Mouse (Mus musculus): Measurements from ENCODE around the gene Mthfr. TPM values are rescaled to one million over a fixed set of nuclear protein-coding genes. Genes with fewer than 3 reads are reported as not detected.

The Mthfr gene
- total RNA-seq, 2 experiments from 2014 or later = 5.6 to 9.6 TPM

DNA sequence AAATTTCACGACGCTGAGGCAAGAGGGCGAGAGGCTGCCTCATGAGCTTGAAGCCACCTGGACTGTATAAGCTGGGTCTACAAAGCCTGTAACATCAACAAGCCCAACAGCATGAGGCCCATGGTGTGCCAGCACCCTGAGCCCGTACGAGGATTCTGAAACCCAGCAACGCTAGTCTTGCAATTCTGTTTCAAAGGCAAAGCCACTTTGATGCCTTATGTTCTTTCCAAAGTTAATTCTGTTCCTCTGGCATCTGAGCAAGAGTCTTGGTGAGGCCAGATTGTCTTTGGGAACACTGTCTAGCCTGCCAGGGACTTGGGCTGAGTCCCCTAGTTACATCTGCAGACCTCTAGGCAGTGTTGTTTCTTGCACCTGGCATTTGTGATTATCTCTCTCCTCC lies 20.1 kb downstream of the Mthfr start:
- no peak for DNase-seq
- intact Hi-C loops (cut with DNase I) = no loop called here

DNA sequence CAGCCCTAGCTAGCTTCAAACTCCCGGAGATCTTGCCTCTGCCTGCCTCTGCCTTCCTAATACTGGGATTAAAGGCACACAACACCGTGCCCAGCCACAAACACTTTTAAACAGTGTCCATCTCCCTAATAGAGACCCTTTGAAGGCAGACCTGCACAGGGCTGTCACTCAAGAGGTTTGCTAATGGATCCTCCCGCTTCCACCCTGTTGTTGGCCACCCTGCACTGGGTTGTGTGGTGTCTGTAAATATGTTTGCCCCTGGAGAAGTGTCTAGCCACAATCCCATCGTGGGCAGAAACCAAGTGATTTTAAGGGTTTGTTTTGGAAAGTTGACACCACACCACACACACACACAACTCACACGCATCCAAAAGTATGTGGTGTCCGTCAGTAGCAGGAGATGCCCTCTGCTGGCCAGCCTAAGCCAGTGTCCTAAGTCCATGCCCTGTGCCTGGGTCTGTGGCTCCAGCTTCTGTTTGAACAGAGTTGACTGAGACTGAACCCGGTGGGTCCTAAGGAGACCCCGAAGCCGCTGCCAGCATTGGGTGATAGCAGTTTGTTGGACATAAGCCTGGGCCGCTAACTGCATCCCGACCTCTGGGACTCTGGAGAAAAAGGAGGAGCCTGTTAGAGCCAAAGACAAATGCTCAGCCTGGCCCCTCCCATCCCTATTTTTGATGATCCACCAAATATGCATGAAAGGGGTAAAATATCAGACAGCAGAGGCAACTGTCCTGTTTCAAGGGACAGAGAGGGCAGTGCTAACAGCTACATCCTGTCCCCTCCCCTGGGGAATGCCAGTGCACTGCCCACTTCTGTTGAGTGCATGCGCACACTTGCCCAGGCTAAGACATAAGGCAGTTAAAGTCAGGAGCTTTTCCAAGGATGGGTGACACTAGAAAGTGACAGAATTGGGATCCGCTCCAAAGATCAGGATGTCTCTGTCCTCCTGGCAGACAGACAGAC lies 21.5 kb downstream of the Mthfr start:
- intact Hi-C loops (cut with DNase I) = no loop called here
- DNase-seq = no peak

GRCm38 (mm10) chr4:148061086-148061480 lies 22.2 kb downstream of the Mthfr start:
- intact Hi-C loops (cut with DNase I) = no loop called here
- DNase-seq = no peak

DNA sequence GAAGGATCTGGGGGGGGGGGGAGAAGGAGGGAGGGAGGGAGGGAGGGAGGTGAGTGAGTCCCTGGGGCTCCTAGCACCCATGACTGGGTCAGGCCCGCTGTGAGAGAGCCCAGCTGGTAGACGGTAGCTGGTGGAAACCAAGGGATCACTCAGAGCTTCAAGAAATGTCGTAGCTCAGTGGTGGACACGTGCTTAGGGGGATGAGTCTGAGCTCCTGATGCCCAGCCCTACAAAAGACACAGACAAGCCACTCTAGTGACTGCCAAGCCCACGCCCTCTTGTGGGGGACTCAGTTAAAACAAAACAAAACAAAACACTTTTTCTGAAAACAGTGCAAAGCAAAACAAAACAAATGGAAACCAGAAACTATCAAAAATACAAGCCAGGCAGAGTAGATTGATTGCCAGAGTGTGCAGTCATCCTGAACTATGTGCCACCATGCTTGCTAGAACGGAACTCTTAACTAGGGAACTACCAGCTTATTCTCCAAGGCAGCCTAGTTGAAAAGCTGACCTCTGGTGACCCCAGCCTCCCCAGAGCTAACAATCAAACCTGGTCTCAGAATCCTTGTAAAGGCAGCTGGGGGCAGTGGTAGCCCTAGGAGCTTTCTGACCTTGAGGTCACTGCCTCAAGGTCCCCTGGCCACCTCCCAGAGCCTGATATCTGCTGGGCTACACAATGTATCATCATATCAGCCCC lies 27.0 kb downstream of the Mthfr start:
- DNase-seq = no peak
- intact Hi-C loops (cut with DNase I) = no loop called here

- peak; percentile 32 to 41 for DNase-seq
- intact Hi-C loops (cut with DNase I) = no loop called here
Observed at GRCm38 (mm10) chr4:148066401-148066744, 27.5 kb downstream of the Mthfr start.

GRCm38 (mm10) chr4:148067346-148067745 lies 28.5 kb downstream of the Mthfr start:
- intact Hi-C loops (cut with DNase I) = no loop called here

DNA sequence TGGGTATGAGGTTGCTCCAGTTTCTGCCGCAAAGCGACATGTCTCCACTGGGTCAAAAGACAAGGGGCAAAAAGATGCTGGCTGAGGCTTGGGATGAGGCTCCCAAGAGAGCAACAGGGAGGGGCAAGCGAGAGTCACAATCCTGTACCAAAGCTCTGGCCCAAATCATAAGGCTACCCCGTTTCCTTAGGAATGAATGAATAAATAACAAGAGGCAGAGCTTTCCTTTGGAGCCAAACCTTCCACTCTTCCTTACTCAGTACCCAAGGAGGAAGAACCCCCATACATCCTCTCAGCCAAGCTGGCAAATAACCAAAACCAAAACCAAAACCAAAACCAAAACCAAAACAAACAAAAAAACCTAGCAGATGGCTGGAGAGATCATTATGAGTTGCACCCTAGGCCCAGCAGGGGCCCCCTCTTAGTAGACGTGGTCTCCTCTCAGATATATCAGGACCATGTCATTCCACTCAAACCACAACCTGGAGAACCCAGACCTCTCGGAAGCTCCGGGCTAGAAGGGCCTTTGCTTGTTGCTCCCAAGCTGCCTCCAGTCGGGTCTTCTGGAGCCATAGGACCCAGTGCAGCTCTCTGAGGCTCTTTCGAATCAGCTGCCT lies 30.8 kb downstream of the Mthfr start:
- intact Hi-C loops (cut with DNase I) = no loop called here
- no peak for DNase-seq

More at GRCm38 (mm10) chr4:148067346-148067745, 28.5 kb downstream of the Mthfr start:
- no peak for DNase-seq

GRCm38 (mm10) chr4:148071508-148071907 lies 32.6 kb downstream of the Mthfr start:
- DNase-seq = no peak
- intact Hi-C loops (cut with DNase I) = no loop called here

DNA sequence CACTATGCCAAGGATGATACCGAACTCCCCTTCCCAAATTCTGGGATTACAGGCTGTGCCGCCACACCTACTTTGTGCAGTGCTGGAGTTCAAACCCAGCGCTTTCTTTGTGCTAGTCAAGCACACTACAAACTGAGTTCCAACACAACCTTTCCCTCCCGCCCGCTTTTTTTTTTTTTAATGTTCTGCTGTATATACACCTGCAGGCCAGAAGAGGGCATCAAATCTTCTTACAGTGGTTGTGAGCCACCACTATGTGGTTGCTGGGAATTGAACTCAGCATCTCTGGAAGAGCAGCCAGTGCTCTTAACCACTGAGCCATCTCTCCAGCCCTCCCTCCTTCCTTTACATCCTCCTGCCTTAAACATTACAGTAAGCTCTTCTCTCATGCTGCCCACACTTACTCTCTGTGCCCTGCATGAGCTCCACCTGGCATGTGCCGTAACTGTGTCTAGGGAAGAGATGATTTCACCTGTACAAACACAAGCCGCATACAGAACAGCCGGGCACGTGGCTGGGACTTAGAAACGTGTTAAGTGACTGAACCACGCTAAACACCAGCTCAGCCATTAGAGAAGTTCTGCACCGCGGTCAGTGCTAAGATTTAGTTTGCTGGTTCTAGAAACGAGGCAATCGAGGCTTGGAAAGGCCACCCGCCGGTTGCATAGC lies 35.8 kb downstream of the Mthfr start:
- no peak for DNase-seq
- intact Hi-C loops (cut with DNase I) = no loop called here

- peak; percentile 63 to 67 for DNase-seq
- intact Hi-C loops (cut with DNase I) = no loop called here
Observed at GRCm38 (mm10) chr4:148075259-148075658, 36.4 kb downstream of the Mthfr start.

- DNase-seq = no peak
- intact Hi-C loops (cut with DNase I) = no loop called here
Observed at GRCm38 (mm10) chr4:148075881-148076280, 37.0 kb downstream of the Mthfr start.

DNA sequence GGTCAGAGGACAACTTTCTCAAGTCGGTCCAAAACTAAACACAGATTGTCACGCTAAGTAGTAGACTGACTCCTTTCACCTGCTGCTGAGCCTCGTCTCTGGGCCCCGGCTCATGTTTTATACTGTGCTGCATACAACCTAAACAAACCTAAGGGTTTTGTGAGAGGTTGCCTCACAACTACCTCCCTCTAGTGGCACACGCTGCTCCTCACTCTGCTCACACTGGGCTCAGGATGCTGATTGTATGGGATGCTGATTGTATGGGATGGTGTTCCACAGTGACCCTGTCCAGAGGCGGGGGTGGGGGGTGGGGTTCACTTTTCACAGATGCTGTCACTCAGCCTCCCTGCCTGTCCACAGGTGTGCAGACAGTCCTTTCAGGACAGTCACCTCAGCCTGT lies 40.3 kb downstream of the Mthfr start:
- intact Hi-C loops (cut with DNase I) = no loop called here
- no peak for DNase-seq

DNA sequence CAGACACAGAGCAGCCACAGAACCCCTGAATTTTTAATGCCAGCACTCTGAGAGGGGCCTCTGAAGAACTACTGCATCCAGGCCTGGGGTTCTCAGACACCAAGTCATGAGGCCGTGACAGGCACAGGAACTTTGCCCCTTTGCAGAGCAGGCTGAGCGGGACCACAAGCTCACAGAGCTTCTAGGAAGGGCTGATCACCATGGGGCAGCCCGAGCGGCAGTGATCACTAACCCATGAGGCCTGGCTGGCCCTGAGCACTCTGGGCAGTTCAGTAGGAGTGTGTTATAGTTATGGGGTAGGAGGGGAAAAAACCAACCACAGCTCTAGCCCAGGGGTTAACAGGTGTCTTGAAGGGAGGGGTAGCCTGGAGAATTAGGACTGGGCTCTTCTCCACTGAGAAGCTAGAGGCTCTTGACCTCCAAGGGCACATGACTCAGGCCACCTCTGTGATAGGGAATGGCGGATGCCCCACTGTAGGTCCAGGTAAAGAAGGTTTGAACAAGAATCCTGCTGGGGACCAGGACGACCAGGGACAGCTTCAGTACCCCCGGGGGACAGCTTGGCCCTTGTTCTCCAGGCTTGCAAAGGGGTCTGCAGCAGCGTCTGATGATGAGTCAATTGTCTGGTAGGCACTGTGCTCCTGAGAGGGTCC lies 41.2 kb downstream of the Mthfr start:
- intact Hi-C loops (cut with DNase I) = no loop called here
- no peak for DNase-seq

DNA sequence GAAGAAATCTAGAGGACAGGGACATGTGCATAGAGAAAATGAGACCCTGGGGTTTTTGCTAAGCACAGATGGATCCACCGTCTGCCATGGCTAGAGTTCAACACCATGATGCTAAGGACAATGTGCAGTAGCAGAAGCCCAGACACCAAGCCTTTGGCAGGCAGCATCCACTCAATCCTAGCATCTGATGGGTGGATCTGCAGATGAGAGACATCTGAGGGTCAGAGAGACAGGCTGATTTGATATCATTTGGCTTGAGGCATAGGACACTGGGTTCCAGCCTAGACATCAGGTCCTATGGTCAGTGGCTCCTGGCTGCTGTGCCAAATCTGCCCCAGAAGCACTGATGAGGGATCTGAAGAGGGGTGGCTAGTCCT lies 41.7 kb downstream of the Mthfr start:
- intact Hi-C loops (cut with DNase I) = no loop called here
- DNase-seq = no peak

DNA sequence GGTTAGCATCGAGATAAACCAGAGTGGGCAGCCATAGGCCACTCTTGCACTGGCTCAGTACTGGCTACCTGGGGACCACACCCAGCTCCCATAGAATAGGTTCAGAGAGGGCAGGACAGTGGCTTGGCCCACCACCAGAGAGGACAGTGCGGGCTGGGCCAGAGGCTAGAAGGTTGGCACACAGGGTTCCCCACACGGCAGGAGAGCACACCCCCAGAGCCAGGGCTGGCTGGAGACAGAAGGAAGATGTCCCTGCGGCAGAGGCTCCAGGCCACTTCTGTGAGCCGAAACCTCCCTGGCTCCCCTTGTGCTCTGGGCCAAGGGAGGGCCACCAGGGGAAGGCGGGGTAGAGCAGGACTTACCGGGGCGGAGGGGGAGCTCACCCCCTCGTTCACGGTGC lies 42.3 kb downstream of the Mthfr start:
- no peak for DNase-seq
- intact Hi-C loops (cut with DNase I) = no loop called here

DNA sequence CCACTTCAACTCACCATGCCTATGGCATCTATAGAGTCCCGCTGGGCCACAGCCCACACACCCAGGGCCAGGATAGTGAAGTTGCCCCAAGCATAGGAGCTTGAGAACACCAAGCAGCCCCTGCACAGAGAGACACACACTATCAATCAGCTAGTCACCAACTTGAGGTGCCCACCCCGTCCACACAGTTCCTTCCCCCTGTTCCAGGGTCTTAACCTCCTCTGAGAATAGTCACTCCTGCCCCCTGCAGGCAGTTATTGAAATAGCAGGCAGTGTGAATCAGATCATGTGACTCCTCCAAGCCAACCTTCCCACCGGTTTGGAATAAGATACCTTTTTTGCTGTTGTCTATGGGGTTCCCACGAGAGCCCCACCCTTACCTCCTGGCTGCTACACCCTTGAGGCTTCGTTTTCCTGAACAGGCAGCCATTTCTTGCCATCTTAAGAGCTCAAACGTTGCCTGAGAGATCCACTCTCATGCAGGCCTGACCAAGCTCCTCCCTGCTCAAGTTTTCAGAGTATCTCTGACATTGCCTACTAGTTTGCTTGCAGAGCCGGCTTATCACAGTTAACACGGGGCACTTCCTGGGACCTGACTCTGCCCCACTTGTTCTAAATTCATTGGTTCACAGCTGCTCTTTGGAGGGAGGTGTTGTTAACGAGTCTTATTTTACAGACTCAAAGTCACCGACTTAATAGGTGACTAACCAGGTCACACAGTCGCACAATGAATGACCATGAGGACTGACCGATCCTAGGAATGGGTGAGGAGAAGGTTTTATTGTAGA lies 43.6 kb downstream of the Mthfr start:
- peak in 1 of 2 experiments; percentile 46 for DNase-seq
- intact Hi-C loops (cut with DNase I) = no loop called here

DNA sequence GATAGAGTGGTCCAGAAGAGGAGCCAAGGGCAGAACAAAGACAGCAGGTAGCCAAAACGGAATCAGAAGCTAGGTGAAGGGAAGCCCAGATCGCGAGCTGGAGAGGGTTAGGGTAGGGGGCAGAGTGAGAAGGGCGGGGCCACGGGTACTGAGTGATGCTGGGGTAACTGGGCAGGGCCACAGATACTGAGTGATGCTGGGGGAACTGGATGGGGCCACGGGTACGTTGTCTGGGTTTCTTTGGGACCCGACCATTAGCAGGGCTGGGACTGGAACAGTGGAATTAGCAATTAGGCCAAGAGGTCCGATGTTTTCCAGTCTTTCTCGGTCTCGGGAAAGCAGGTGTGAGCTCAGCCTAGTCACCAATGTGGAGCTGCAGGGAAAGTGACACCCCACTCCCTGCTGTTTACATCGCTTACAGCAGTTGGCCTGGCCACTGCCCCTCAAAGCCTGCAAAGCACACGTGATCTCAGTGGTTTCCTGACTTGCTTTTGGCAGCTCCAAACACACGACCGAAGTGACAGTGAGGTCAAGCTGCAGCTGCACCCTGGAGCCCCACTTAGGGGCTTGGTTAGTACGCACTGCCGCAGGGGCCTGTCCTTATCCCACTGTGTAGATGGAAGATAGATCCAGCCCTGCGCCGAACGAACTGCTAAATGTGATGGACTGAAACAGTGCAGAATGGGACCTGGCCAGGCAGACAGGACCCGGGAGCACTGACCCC lies 44.5 kb downstream of the Mthfr start:
- intact Hi-C loops (cut with DNase I) = no loop called here
- peak in 1 of 2 experiments; percentile 38 for DNase-seq

DNA sequence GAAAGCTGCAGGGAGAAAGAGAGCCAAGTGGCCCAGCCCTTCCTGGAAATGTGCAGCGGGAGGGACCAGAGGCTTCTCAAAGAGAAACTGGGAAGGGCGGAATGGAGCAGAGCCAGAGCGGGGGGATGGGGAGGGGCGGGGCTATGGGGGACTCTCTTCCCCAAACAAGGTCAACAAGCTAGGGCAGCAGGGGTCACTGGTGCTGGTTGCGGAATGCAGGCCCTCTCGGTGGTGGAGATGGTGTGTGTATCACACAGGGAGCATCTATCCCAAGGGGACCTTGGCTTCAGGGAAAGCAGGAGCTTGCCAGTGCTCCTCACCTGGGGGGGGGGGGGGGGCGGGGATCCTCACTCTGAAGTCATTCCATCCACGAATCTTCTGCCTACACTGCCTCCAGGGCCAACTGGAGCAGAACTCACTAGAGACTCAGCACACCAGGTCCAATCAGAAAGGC lies 45.4 kb downstream of the Mthfr start:
- intact Hi-C loops (cut with DNase I) = no loop called here
- peak; percentile 44 to 63 for DNase-seq

Data from gastrocnemius, postnatal 36 days (tissue).